Mouse (Mus musculus) right cerebral cortex, adult 2 months (tissue): ENCODE data around the gene Rbm5.

Source experiments
- DNase-seq, 2 experiments: peaks; one replicate each; pipeline ENCODE4 v3.0.0; 2021 to 2022; ENCODE audit warnings: low spot score in 2 of 2

The Rbm5 gene

GRCm38 (mm10) chr9:107701594-107701993, 69.2 kb downstream of the Rbm5 start:
- peak; percentile 69 to 77 for DNase-seq

DNA sequence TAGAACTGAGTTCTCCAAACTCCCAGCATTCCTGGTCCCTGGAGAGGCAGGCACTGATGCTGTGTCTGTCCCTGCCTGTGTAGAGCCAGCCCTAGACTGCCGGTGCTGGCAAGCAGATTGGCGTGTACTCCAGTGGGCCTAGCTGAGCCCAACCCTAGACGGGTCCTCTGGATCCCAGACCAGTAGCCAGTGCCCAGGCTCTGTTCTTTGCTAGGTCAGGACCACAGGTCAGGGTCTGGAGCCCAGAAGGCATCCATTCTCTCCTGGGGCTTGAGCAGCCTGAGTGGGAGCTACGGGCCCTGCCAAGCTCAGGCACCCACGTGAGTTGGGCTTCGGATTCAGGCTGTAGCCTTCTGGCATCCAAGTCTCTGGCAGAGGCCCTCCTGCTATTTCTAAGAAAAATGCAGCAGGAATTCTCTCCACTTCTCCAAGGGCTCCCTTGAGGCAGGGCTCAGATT, 70.7 kb downstream of the Rbm5 start:
- peak; percentile 38 to 63 for DNase-seq

GRCm38 (mm10) chr9:107699376-107699980, 71.3 kb downstream of the Rbm5 start:
- no peak for DNase-seq

DNA sequence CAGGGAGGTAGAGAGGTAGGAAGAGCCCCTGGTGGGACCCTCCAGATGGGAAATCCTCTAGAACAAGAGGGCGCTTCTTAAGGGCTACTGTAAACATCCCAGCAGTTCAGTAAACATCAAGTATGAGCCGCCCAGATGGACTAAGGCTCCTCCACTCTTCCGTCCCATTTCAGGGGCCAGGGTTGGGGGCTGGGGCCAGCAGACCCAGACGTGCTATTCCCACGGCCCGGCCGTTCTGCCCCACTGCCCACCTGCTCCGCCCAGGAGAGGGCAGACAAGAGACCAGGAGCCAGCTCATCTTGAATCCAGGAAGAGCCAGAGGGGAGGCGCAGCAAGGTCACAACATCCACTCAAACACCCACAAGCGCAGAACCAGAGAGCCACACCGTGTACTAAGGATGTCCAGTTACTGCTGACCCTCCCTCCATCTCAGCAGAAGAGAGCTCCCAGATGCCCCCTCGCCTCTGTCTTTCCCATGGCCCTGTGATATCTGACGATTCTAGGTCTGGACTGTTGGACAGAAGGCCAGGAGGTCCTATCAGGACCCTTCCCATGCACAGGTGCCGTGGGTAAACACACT, 72.1 kb downstream of the Rbm5 start:
- DNase-seq = no peak

GRCm38 (mm10) chr9:107697811-107698521, 72.8 kb downstream of the Rbm5 start:
- DNase-seq = no peak

DNA sequence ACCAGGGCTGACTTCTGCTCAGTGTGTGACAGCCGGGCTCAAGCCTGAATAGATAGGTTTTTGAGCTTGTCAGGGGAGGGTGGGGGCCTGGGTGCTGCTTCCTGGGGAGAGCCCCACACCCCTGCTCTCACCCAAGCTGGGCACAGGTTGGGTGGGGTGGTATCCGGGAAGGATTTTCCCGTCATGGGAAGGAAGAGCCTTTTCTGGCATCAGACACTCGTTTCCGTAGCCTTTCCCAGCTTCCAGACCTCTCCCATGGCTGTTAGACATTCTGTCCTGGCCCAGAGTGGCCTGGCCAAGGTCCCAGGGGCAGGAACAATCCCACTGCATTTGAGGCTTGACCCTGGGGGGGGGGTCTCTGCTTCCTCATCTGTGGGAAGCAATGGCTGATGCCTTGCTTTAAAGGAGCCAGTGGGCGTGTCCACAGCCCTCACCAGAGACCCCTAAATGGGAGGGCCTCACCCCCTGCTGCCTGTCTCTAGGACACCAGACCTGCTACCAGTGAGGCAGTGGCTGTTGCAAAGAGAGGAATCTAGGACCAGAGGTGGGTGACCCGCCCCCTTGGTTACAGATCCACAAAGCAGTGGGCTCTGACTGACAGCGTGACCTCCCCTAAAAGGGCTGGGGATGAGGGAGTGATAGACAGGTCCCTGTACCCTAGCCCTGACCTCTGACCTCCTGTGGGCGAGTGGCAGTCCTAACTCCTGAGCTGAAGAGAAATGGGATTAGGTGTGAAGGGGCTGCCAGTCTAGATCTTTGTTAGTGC, 73.8 kb downstream of the Rbm5 start:
- DNase-seq = no peak

- no peak for DNase-seq
Measured at GRCm38 (mm10) chr9:107696106-107696479, 74.7 kb downstream of the Rbm5 start.

- no peak for DNase-seq
Measured at GRCm38 (mm10) chr9:107695441-107696105, 75.2 kb downstream of the Rbm5 start.

- no peak for DNase-seq
Measured at GRCm38 (mm10) chr9:107694627-107695026, 76.2 kb downstream of the Rbm5 start.

GRCm38 (mm10) chr9:107693433-107693987, 77.3 kb downstream of the Rbm5 start:
- no peak for DNase-seq

- DNase-seq = no peak
Measured at GRCm38 (mm10) chr9:107692785-107693184, 78.0 kb downstream of the Rbm5 start.

GRCm38 (mm10) chr9:107690391-107690790, 80.4 kb downstream of the Rbm5 start:
- no peak for DNase-seq
